Comparison of ENCODE assay signal across 14 mouse cellular contexts in genomic region chr13:30378868-30379267, GRCm38 (mm10). TPM values are rescaled to one million over a fixed set of nuclear protein-coding genes. Genes with fewer than 3 reads are reported as not detected.
"Had no signal": no experiment of that assay in that cellular context is flagged by ENCODE, and none has a peak within 500 bp of the region (broad histone marks: within the 10 kb centered on the region; RNA-seq: fewer than 3 reads in every experiment).

No protein-coding gene starts in this region.

- DNase-seq: kidney, adult 9 months; kidney, postnatal 14 days; kidney, postnatal 4 days; left cerebral cortex, postnatal 4 days; liver; lung, adult 18-20 months; lung, postnatal 10 days; lung, postnatal 36 days; retina, postnatal 1 day; right cerebral cortex, postnatal 25 days; spleen, adult 18-20 months; thymus, postnatal 14 days; thymus, postnatal 4 days had no signal

RNA-seq across cellular contexts. Expression of gene Agtr1a, which starts 42.6 kb away (rescaled TPM):
- total RNA-seq: neutrophil, adult 5-6 weeks had no signal
